Mouse (Mus musculus) embryo, embryonic 11 days (tissue): Measurements from ENCODE around the gene Olfr787.

ENCODE experiments used
- DNase-seq: peaks from one replicate; pipeline ENCODE4 v3.0.0-alpha.2; 2015

The Olfr787 gene

DNA sequence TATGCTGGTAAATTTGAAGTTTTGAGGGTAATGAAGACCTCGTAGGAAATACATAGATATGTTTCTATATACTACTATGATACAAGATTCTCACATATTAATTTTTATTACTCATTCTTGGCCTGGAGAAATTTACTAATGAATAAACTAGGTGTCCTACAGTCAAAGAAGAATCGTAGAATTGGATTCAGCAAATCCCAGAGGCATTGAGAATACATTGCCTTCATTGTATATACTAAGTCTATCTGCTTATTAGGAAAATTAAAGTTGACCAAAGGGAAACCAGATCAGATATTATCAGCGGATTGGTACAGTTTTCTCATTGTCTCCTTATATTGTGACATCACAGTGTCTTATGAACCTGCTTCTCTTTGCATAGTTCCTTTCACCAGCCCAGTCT is at the start of gene Olfr787:
Gene Olfr787, plus strand, starts transcription at position 301 of the 400 bp plus-strand sequence.
- DNase-seq = no peak

DNA sequence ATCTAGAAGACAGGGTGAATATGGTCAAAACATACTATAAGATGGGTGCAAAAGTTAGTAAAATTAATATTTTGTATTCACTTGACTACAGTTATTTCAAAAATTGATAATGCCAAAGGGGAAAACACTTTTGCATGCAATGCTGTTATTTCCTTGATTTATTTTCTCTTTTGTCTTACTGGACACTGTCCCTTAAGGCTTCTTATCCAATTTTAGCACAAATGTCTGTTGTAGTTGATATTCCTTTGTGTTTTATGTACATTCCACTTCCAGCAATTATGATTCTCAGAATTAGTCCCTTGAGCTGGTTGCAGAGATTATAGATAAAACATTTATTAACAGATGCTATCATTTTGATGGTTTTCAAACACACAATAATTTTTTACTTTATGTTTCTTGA is 34.7 kb upstream of the Olfr787 start, which contains the start of gene Olfr786:
Gene Olfr786, plus strand, starts transcription at position 301 of the 400 bp plus-strand sequence.
- DNase-seq = no peak

DNA sequence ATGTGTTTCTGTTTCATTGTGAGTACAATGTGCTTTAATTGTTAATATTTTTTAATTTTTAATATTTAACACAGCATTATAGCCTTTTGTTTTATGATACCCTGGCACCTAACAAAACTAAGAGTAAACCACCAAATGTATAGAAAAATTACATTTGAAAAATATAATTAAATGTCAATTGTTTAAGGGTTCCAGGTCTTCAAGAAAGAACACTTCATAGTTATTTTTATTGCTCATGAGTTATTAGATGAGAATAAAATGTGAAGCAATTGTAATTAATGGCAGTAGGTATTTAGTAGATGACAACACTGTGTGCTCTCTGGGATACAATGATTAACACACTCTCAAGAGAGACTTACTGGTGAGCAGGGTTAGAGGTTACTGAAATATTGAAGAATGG is 9.0 kb downstream of the Olfr787 start, which contains the start of gene Olfr788:
Gene Olfr788, plus strand, starts transcription at position 301 of the 400 bp plus-strand sequence.
- no peak for DNase-seq

DNA sequence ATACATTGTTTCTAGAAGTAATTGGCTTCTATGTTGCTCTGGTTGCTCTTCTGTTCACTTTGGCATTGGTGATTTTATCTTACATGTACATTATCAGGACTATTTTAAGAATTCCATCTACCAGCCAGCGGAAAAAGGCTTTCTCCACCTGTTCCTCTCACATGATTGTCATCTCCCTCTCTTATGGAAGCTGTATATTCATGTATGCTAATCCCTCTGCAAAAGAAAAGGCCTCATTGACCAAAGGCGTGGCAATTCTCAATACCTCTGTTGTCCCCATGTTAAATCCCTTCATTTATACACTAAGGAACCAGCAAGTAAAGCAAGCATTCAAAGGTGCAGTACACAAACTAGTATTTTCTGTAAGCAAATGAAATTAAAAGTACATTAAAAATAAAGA is 11.6 kb downstream of the Olfr787 start:
- DNase-seq = no peak

DNA sequence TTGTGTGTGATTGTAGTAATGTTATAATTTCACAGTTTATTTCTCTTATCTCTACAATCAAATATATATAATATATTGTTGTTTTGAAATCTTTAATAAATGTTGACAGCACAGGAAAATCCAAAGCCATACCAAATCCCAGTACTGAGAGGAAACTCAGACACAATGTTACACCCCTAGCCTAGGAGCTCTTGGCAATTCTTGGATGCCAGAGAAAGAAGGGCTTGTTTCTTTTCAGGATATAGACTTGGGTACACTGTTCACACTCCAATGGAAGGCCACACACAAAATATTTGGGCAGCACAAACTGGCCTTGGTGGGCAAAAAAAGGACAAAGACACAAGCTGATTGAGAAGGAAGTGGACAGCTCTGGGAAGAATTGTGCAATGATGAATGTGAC is 12.1 kb downstream of the Olfr787 start:
- no peak for DNase-seq

DNA sequence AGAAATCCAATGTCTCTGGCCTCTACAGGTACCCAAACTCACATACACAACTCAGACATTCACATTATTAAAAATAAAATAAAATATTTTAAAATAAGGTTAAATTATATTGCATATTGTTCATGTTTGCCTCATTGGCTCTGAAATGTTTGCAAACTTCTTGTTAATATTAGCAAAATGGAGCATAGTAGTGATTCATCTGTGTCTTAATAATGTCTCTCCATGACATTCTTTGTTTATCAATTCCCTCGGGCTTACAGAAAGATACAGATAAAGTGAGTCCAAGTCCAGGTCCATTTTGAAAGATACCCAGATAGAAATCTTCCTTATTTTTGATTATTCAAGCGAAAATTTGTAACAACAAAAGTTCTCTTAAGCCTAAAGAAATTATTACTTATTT is 22.8 kb downstream of the Olfr787 start, which contains the start of gene Olfr789:
Gene Olfr789, plus strand, starts transcription at position 301 of the 400 bp plus-strand sequence.
- DNase-seq = no peak

DNA sequence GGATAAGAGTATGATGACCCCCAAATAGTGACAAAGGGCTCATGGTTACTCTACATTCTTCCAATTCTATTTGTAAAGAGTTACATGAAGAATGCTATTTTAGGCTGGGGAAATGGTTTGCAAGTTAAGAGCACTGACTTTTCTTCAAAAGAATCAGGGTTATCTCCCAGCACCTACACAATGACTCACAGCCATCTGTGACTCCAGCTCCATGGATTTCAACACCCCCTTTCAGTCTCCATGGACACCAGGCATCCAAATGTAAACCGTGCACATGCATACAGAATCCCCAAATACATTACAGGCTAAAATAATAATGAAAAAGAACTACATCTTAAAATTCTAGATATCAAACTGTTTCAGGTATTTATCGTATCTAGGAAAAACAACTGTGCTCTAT is 28.4 kb downstream of the Olfr787 start:
- no peak for DNase-seq

DNA sequence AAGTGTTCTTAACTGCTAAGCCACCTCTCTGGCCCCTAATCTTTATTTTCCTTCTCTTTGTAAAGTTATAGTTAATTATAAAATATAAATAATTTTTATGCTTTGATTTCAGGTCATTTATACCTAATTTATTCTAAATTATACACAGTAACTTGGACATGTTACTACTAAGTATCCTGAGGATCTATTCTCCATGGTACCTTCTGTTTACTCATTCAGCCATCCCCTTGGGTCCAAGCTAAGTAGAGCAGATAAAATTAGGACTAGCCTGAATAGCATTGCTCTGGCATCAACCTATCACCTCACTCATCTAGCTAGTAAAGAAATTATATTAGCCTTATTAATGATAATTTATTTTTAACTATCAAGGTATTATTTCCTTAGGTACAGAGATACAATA is 36.5 kb downstream of the Olfr787 start, which contains the start of gene Olfr790:
Gene Olfr790, plus strand, starts transcription at position 301 of the 400 bp plus-strand sequence.
- no peak for DNase-seq
